Mouse (Mus musculus): ENCODE data around the gene Dnajc3. TPM values are rescaled to one million over a fixed set of nuclear protein-coding genes. Genes with fewer than 3 reads are reported as not detected.

The Dnajc3 gene
- polyA plus RNA-seq, 1 experiment from 2014 or later: 53.7 TPM

- Histone ChIP-seq H3K9me3 (ENCODE audit: control insufficient read depth, low read length) (no peaks in the 10 kb centered on the region), H3K36me3 (ENCODE audit: control insufficient read depth, insufficient read depth, low read length) (no peaks in the 10 kb centered on the region), H3K4me2 (no peak overlapping the region), H3K4me1 (replicated peaks; ENCODE audit: control insufficient read depth, insufficient read depth, low read length) (no peaks in the 10 kb centered on the region), H3K9ac (ENCODE audit: low read depth, low read length) (no peak overlapping the region), H3K27ac (ENCODE audit: low read depth, low read length) (no peak overlapping the region), H3K4me3 (ENCODE audit: low read depth, low read length) (no peak overlapping the region), H3K27me3 (replicated peaks; ENCODE audit: control insufficient read depth, insufficient read depth, low read length) (no peaks in the 10 kb centered on the region)
- no peak for DNase-seq (ENCODE audit: low spot score)
- ATAC-seq (replicated peaks; ENCODE audit: low FRiP score): no peak; the same call in 1 of the 2 replicates
- WGBS: 68% methylated on average over 5 of the region's 5 CpGs
Observed at GRCm38 (mm10) chr14:119025889-119026288, 88.1 kb downstream of the Dnajc3 start.

DNA sequence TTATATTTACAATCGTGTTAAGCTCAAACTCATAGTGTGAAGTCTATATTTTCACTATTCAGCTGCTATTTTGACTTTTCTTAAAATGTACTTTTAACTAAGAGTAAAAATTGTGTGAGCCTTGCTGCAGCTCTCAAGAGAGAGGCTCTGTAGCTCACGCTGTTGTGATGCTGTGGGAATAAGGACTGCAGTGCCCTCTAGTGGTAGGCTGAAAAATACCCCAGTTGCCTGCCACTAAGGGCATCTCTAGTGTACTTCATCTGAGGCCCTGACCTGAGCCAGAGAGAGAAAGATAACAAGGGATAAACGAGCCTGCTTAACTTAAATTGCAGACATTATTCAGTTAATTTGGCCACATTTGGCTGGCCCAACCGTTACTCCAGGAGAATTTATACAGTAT, 89.4 kb downstream of the Dnajc3 start:
- no peaks in the 10 kb centered on the region for H3K27me3 ChIP-seq (replicated peaks; ENCODE audit: control insufficient read depth, insufficient read depth, low read length)
- no peaks in the 10 kb centered on the region for H3K36me3 ChIP-seq (ENCODE audit: control insufficient read depth, insufficient read depth, low read length)
- H3K4me2 ChIP-seq: no peak overlapping the region
- ATAC-seq (replicated peaks; ENCODE audit: low FRiP score) (peak; percentile 87), DNase-seq (ENCODE audit: low spot score) (no peak)
- H3K27ac ChIP-seq (ENCODE audit: low read depth, low read length): no peak overlapping the region
- H3K9me3 ChIP-seq (ENCODE audit: control insufficient read depth, low read length): no peaks in the 10 kb centered on the region
- WGBS: 43% methylated on average over 4 of the region's 4 CpGs
- no peaks in the 10 kb centered on the region for H3K4me1 ChIP-seq (replicated peaks; ENCODE audit: control insufficient read depth, insufficient read depth, low read length)
- no peak overlapping the region for H3K4me3 ChIP-seq (ENCODE audit: low read depth, low read length)
- no peak overlapping the region for H3K9ac ChIP-seq (ENCODE audit: low read depth, low read length)

DNA sequence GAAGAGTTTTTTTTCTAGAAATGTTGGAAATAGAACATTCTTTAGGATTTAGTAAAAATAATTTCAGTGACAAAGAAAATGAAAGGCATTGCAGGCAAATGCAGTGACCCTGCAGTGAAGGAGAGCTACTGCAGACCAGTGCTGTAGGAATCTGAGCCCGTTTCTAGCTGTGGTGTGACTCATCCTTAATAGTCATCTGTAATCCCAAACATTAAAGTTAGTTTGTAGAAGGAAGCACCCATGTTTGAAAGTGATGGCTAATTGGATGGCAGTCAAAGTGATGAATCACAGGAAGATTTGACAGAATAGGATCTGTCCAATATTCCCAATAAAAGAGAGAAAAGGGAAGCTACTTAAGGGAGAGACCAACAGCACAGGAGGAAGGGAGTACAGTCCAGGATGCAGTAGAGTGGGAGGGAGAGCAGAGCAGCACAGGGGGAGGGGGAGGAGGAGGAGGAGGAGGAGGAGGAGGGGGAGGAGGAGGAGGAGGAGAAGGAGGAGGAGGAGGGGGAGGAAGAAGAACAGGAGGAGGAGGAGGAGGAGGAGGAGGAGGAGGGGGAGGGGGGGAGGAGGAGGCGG, 90.0 kb downstream of the Dnajc3 start:
- no peak overlapping the region for H3K27ac ChIP-seq (ENCODE audit: low read depth, low read length)
- 61% methylated on average over 2 of the region's 2 CpGs for WGBS
- DNase-seq (ENCODE audit: low spot score) (no peak), ATAC-seq (replicated peaks; ENCODE audit: low FRiP score) (no peak)
- H3K36me3 ChIP-seq (ENCODE audit: control insufficient read depth, insufficient read depth, low read length): no peaks in the 10 kb centered on the region
- no peak overlapping the region for H3K4me3 ChIP-seq (ENCODE audit: low read depth, low read length)
- H3K9me3 ChIP-seq (ENCODE audit: control insufficient read depth, low read length): no peaks in the 10 kb centered on the region
- no peak overlapping the region for H3K9ac ChIP-seq (ENCODE audit: low read depth, low read length)
- H3K4me2 ChIP-seq: no peak overlapping the region
- no peaks in the 10 kb centered on the region for H3K27me3 ChIP-seq (replicated peaks; ENCODE audit: control insufficient read depth, insufficient read depth, low read length)
- no peaks in the 10 kb centered on the region for H3K4me1 ChIP-seq (replicated peaks; ENCODE audit: control insufficient read depth, insufficient read depth, low read length)

Other genes with a start within 250 kb of the Dnajc3 start
- gene Abcc4, start 231.8 kb upstream of the Dnajc3 start, polyA plus RNA-seq (2014; fragmentation: Nextera tagmentation; extraction: Ambion mirVana): 4.5 and 5.8 TPM in 2 replicates
- gene Cldn10, start 150.1 kb upstream of the Dnajc3 start, polyA plus RNA-seq (2014; fragmentation: Nextera tagmentation; extraction: Ambion mirVana): 0.30 and 0.47 TPM in 2 replicates
- gene Dzip1, start 12.5 kb upstream of the Dnajc3 start, polyA plus RNA-seq (2014; fragmentation: Nextera tagmentation; extraction: Ambion mirVana): 7.2 and 7.8 TPM in 2 replicates
- 7.0 and 7.3 TPM in 2 replicates for gene Uggt2, start 161.5 kb downstream of the Dnajc3 start, polyA plus RNA-seq (2014; fragmentation: Nextera tagmentation; extraction: Ambion mirVana)
- 0.14 TPM in 1 of 2 replicates, not detected in the other for gene Hs6st3, start 200.4 kb downstream of the Dnajc3 start, polyA plus RNA-seq (2014; fragmentation: Nextera tagmentation; extraction: Ambion mirVana)

Measured in liver, embryonic 11.5 days (tissue).